Mouse (Mus musculus): ENCODE data around the gene Rgs16. TPM values are rescaled to one million over a fixed set of nuclear protein-coding genes. Genes with fewer than 3 reads are reported as not detected.

Rgs16 gene
- polyA plus RNA-seq (2014; fragmentation: Nextera tagmentation; extraction: Ambion mirVana) = 0.34 and 0.54 TPM in 2 replicates

DNA sequence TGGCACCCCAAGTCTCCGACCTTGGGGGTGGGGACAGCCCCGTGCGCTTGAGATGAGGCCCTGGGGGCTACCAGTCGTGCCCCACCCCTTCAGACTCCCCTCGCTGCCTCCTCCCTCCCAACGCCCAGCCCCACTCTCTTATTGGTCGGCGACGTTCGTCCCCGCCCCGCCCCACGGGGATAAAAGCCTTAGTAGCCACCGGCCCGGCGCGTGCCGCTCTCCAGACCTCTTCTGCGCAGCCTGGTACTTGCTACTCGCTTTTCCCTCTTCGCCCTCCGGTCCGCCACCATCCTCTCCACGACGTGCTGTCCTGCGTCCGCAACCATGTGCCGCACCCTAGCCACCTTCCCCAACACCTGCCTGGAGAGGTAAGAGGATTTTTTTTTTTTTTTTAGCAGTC, at the start of gene Rgs16:
Gene Rgs16 (plus strand): TSS at position 205 of the 400 bp plus-strand sequence.
- WGBS = under 1% methylated on average over 28 of the region's 28 CpGs
- Histone ChIP-seq H3K9ac (0 out of 2 replicates have a peak within 1 kb of the TSS, but pooled peaks have one; percentile 5), H3K4me1 (ENCODE audit: insufficient read depth) (no peaks in the 10 kb centered on the region), H3K27ac (ENCODE audit: low read depth) (no peak within 1 kb of the TSS), H3K4me3 (ENCODE audit: low read depth, low read length) (peak within 1 kb of the TSS; percentile 37), H3K9me3 (ENCODE audit: low read depth, low read length) (no peaks in the 10 kb centered on the region), H3K4me2 (peak within 1 kb of the TSS; percentile 68), H3K36me3 (ENCODE audit: insufficient read depth) (no peaks in the 10 kb centered on the region), H3K27me3 (ENCODE audit: insufficient read depth, low read length) (peaks cover 30% of the 10 kb centered on the region)
- DNase-seq = peak; percentile 85
- ATAC-seq (ENCODE audit: insufficient read depth) = peak; percentile 84
- no peak for TF ChIP-seq CTCF (IDR thresholded peaks at IDR 0.05; ENCODE audit: low read depth)

DNA sequence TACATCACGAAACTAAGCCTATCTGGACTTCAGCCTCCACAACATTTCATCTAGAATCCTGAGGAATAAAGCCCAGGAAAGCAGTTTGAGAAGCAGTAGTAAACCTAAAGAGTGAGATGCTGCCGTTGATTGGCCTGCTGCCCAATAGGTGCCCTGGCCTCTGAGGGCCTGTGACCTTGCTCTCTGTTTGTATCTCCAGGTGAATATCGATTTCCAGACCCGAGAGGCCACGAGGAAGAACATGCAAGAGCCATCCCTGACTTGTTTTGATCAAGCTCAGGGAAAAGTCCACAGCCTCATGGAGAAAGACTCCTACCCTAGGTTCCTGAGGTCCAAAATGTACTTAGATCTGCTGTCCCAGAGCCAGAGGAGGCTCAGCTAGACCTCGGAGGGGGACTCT, 47.6 kb upstream of the Rgs16 start:
- no peaks in the 10 kb centered on the region for H3K4me1 ChIP-seq (ENCODE audit: insufficient read depth)
- no peaks in the 10 kb centered on the region for H3K36me3 ChIP-seq (ENCODE audit: insufficient read depth)
- DNase-seq (no peak), ATAC-seq (ENCODE audit: insufficient read depth) (no peak)
- H3K4me2 ChIP-seq = no peak overlapping the region
- H3K9ac ChIP-seq = no peak overlapping the region
- no peak for TF ChIP-seq CTCF (IDR thresholded peaks at IDR 0.05; ENCODE audit: low read depth)
- H3K9me3 ChIP-seq (ENCODE audit: low read depth, low read length) = no peaks in the 10 kb centered on the region
- H3K27ac ChIP-seq (ENCODE audit: low read depth) = no peak overlapping the region
- H3K4me3 ChIP-seq (ENCODE audit: low read depth, low read length) = no peak overlapping the region
- WGBS = 65% methylated on average over 6 of the region's 6 CpGs
- no peaks in the 10 kb centered on the region for H3K27me3 ChIP-seq (ENCODE audit: insufficient read depth, low read length)

DNA sequence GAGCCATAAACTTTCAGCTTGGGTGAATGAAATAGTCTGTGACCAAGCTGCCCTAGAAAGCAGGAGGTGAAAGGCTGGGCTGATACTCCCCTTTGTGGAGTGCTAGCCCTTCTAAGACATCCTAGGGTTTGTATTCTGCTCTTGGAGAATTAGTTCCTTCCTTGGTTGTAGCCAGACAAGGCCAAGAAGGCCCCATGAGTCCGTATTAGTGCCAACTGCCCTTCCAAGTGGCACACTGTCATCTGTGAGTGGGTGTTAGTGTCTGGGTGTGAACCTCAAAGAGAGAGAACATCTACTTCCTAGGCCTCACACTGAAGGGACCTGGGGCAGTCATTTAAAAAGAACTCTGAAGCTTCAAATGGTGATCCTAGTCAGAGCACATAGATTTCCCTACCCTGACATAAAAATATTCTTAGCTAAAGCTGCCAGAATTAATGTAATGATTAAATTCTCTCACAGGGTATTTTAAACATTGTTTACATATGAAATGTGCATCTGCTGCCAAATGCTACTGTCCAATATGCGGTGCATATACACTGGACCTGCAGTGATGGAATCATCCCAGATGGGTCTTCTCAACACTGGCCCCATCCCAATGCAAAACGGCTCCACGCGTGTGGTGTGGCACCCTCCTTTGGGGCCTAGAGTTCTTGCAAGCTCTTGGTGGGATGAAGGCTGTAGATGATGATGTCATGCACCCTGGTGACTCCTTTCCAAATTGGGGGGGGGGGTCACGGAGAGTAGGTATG, 45.6 kb upstream of the Rgs16 start:
- peak; percentile 74 for ATAC-seq (ENCODE audit: insufficient read depth)
- no peaks in the 10 kb centered on the region for H3K27me3 ChIP-seq (ENCODE audit: insufficient read depth, low read length)
- no peaks in the 10 kb centered on the region for H3K9me3 ChIP-seq (ENCODE audit: low read depth, low read length)
- H3K27ac ChIP-seq (ENCODE audit: low read depth) = no peak overlapping the region
- WGBS = 49% methylated on average over 6 of the region's 6 CpGs
- H3K4me3 ChIP-seq (ENCODE audit: low read depth, low read length) = no peak overlapping the region
- no peaks in the 10 kb centered on the region for H3K4me1 ChIP-seq (ENCODE audit: insufficient read depth)
- DNase-seq = peak; percentile 61
- no peaks in the 10 kb centered on the region for H3K36me3 ChIP-seq (ENCODE audit: insufficient read depth)
- no peak overlapping the region for H3K9ac ChIP-seq
- no peak overlapping the region for H3K4me2 ChIP-seq
- no peak for TF ChIP-seq CTCF (IDR thresholded peaks at IDR 0.05; ENCODE audit: low read depth)

DNA sequence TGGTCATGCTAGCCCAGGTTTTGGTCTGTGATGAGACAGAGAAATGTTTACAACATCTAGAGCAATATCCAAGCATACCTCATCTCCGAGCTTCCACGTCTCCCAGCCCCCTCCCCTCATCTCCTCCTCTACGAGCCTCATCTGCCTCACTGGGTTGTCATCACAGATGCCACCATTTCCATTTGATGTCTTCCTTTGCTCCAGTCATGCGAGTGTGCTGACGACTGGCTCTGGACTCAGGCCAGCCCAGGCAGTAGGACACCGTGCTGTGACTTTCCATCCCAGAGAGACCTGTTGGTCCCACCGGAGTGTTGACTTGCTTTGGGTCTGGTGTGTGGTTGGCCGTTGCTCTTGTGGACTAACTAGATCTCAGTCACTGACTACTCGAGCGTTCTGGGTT, 44.8 kb upstream of the Rgs16 start:
- Histone ChIP-seq H3K9ac (no peak overlapping the region), H3K36me3 (ENCODE audit: insufficient read depth) (no peaks in the 10 kb centered on the region), H3K9me3 (ENCODE audit: low read depth, low read length) (no peaks in the 10 kb centered on the region), H3K27me3 (ENCODE audit: insufficient read depth, low read length) (no peaks in the 10 kb centered on the region), H3K27ac (ENCODE audit: low read depth) (no peak overlapping the region), H3K4me3 (ENCODE audit: low read depth, low read length) (no peak overlapping the region), H3K4me1 (ENCODE audit: insufficient read depth) (no peaks in the 10 kb centered on the region), H3K4me2 (no peak overlapping the region)
- ATAC-seq (ENCODE audit: insufficient read depth) = no peak
- TF ChIP-seq CTCF (IDR thresholded peaks at IDR 0.05; ENCODE audit: low read depth) = no peak
- WGBS = 88% methylated on average over 10 of the region's 10 CpGs
- DNase-seq = no peak

DNA sequence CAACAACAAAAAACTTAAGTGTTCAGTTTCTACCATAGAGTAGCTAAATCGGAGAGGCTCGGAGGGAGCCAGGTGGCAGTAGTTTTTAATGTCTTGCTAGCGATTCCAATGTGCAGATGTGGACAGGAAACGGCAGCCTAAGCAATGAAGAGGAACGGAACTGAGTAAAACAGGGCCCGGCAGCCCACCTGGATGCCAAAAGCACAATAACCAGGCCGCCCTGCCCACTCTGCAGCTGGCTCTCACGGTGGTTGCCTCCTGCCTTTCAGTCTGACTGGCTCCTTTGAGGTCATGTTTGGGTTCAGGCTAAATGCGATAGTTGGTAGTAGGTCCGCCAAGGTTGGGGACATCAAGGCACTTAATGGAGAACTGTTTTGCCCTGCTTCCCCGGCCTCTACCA, 44.1 kb upstream of the Rgs16 start:
- no peak overlapping the region for H3K4me2 ChIP-seq
- 92% methylated on average over 11 of the region's 11 CpGs for WGBS
- DNase-seq = no peak
- H3K4me1 ChIP-seq (ENCODE audit: insufficient read depth) = no peaks in the 10 kb centered on the region
- no peak overlapping the region for H3K4me3 ChIP-seq (ENCODE audit: low read depth, low read length)
- no peak for ATAC-seq (ENCODE audit: insufficient read depth)
- H3K27me3 ChIP-seq (ENCODE audit: insufficient read depth, low read length) = no peaks in the 10 kb centered on the region
- no peak overlapping the region for H3K9ac ChIP-seq
- TF ChIP-seq CTCF (IDR thresholded peaks at IDR 0.05; ENCODE audit: low read depth) = no peak
- H3K9me3 ChIP-seq (ENCODE audit: low read depth, low read length) = no peaks in the 10 kb centered on the region
- H3K27ac ChIP-seq (ENCODE audit: low read depth) = no peak overlapping the region
- H3K36me3 ChIP-seq (ENCODE audit: insufficient read depth) = no peaks in the 10 kb centered on the region

DNA sequence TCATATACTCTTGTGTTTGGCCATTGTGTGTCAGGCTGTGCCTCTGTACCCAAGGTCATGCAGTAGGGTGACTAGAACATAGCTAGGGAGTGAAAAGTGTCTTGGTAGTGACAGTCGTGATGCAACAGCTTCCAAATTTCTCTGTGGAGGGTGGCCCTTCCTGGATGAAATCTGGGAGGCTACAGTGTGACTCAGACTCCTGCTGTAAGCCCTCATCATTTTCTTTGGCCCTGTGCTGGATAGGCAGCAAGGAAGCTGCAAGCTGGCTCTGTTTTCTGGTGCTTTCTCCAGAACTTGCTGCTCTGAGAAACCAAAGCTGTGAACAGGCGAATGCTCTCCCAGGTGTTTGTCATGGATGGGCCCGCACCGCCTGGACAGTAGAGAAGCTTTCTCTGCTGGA, 43.6 kb upstream of the Rgs16 start:
- no peak for TF ChIP-seq CTCF (IDR thresholded peaks at IDR 0.05; ENCODE audit: low read depth)
- H3K27ac ChIP-seq (ENCODE audit: low read depth) = no peak overlapping the region
- no peaks in the 10 kb centered on the region for H3K27me3 ChIP-seq (ENCODE audit: insufficient read depth, low read length)
- H3K36me3 ChIP-seq (ENCODE audit: insufficient read depth) = no peaks in the 10 kb centered on the region
- no peak overlapping the region for H3K4me2 ChIP-seq
- DNase-seq = no peak
- no peak overlapping the region for H3K9ac ChIP-seq
- no peak for ATAC-seq (ENCODE audit: insufficient read depth)
- H3K9me3 ChIP-seq (ENCODE audit: low read depth, low read length) = no peaks in the 10 kb centered on the region
- H3K4me1 ChIP-seq (ENCODE audit: insufficient read depth) = no peaks in the 10 kb centered on the region
- 79% methylated on average over 4 of the region's 4 CpGs for WGBS
- no peak overlapping the region for H3K4me3 ChIP-seq (ENCODE audit: low read depth, low read length)

DNA sequence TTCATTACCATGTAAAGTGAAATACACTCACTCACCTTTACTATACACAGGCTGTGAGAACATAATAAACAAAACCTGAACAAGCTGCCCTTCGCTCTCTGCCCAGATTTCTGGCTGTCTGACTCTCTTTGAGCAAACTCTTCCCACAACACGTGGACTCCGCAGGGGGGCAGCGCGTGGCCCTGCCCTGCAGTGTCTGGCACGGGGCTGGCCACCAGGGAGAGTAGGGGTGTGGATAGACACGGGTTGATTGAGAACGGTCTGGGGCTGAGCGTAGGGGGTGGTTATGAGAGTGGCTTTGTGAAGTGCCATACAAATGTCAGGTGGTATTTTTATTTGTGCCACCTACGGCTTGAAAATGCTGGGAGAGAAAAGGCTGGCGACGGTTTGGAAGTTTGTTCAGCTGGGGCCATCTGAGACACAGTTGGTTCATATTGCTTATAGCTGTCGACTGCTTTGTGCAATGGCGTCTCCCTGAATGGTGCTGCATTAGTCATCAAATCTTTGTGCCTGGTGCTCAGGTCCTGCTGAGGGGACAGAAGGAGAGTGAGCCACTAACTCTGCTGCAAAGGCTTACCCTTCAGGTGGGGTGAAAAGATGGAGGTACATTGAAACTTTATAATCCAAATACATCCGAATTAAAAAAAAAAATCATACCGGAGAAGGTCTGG, 42.4 kb upstream of the Rgs16 start:
- Histone ChIP-seq H3K36me3 (ENCODE audit: insufficient read depth) (no peaks in the 10 kb centered on the region), H3K9ac (no peak overlapping the region), H3K27me3 (ENCODE audit: insufficient read depth, low read length) (no peaks in the 10 kb centered on the region), H3K4me3 (ENCODE audit: low read depth, low read length) (no peak overlapping the region), H3K27ac (ENCODE audit: low read depth) (no peak overlapping the region), H3K9me3 (ENCODE audit: low read depth, low read length) (no peaks in the 10 kb centered on the region), H3K4me2 (no peak overlapping the region), H3K4me1 (ENCODE audit: insufficient read depth) (no peaks in the 10 kb centered on the region)
- TF ChIP-seq CTCF (IDR thresholded peaks at IDR 0.05; ENCODE audit: low read depth) = no peak
- no peak for ATAC-seq (ENCODE audit: insufficient read depth)
- WGBS = 71% methylated on average over 16 of the region's 16 CpGs
- DNase-seq = no peak
